Mouse (Mus musculus) activated CD4-positive, CD25-positive, alpha-beta regulatory T cell, adult 4 months (primary cell): Measurements from ENCODE around the gene Vav3. TPM values are rescaled to one million over a fixed set of nuclear protein-coding genes. Genes with fewer than 3 reads are reported as not detected.
A peak's percentile ranks its signal among the peaks of the same experiment; 100 is the strongest.

Experiments
- ATAC-seq: one replicate; pipeline ENCODE4 v1.8.0; 2017
- polyA plus RNA-seq, 2 experiments: library from polyadenylated mRNA; unstranded; fragments of 100-300 nt; shearing (Covaris generic); gene quantifications; one replicate each; pipeline ENCODE4 v1.2.1; 2017

Gene Vav3
- 10 to 100 TPM in 1 of 2 experiments, 1 to 10 TPM in 1; 8.7 to 12.2 TPM for polyA plus RNA-seq

- ATAC-seq: peak; percentile 49
Measured at GRCm38 (mm10) chr3:109340274-109341070, at the start of gene Vav3. TSS of gene Vav3 (plus strand) at chr3:109340653.

GRCm38 (mm10) chr3:109298857-109299256 lies 41.6 kb upstream of the Vav3 start:
- no peak for ATAC-seq

- ATAC-seq: no peak
Measured at GRCm38 (mm10) chr3:109299303-109300074, 41.0 kb upstream of the Vav3 start.

- no peak for ATAC-seq
Measured at GRCm38 (mm10) chr3:109302059-109302458, 38.4 kb upstream of the Vav3 start.

GRCm38 (mm10) chr3:109307406-109307805 lies 33.0 kb upstream of the Vav3 start:
- ATAC-seq: no peak

- ATAC-seq: no peak
Measured at GRCm38 (mm10) chr3:109308468-109308867, 32.0 kb upstream of the Vav3 start.

GRCm38 (mm10) chr3:109309317-109310265 lies 30.9 kb upstream of the Vav3 start:
- no peak for ATAC-seq

GRCm38 (mm10) chr3:109311172-109311824 lies 29.2 kb upstream of the Vav3 start:
- ATAC-seq: no peak

- no peak for ATAC-seq
Measured at GRCm38 (mm10) chr3:109311875-109312274, 28.6 kb upstream of the Vav3 start.

- no peak for ATAC-seq
Measured at GRCm38 (mm10) chr3:109313501-109313900, 27.0 kb upstream of the Vav3 start.

GRCm38 (mm10) chr3:109322225-109322624 lies 18.2 kb upstream of the Vav3 start:
- ATAC-seq: no peak

GRCm38 (mm10) chr3:109323447-109324300 lies 16.8 kb upstream of the Vav3 start:
- ATAC-seq: peak; percentile 70

GRCm38 (mm10) chr3:109327128-109327527 lies 13.3 kb upstream of the Vav3 start:
- ATAC-seq: no peak

- ATAC-seq: no peak
Measured at GRCm38 (mm10) chr3:109332755-109333154, 7.7 kb upstream of the Vav3 start.

GRCm38 (mm10) chr3:109335470-109335869 lies 5.0 kb upstream of the Vav3 start:
- no peak for ATAC-seq

- no peak for ATAC-seq
Measured at GRCm38 (mm10) chr3:109339290-109339689, 1.2 kb upstream of the Vav3 start.

- peak; percentile 34 for ATAC-seq
Measured at GRCm38 (mm10) chr3:109339941-109340273, 546 bp upstream of the Vav3 start.

GRCm38 (mm10) chr3:109341071-109341480 lies 623 bp downstream of the Vav3 start:
- peak; percentile 1 for ATAC-seq

GRCm38 (mm10) chr3:109341631-109342030 lies 1.2 kb downstream of the Vav3 start:
- peak; percentile 66 for ATAC-seq

GRCm38 (mm10) chr3:109351956-109352684 lies 11.7 kb downstream of the Vav3 start:
- peak; percentile 74 for ATAC-seq
